Mouse (Mus musculus): Measurements from ENCODE around the gene Vps9d1.
"Not testable (repeated sequence)": the region's sequence is repeated elsewhere in the genome, so short reads cannot be mapped to it uniquely, and the experiment has no call there.

Vps9d1 gene

GRCm38 (mm10) chr8:123257114-123257513, 3.0 kb upstream of the Vps9d1 start:
- in situ Hi-C loops (cut with MboI; ENCODE audit: unreplicated experiment in 2 of 2), result no loop called here

DNA sequence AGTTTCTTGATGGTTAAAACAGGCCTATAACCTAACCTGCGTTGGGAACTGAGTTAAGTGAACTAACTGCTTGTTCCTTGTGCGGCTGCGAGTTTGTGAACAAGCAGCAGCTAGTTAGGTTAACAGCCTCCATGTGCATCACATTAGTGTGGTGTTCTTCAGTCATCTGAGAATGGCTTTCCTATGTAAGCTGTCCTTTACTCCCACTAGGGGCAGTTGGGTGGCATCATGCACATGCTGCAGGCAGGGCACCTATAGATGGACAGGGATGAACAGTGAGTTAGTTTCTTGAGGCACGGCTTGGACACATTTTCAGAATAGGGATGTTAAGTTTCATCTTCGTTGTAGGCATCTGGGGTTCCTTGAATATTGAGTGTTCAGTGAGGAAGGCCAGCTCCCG, 1.0 kb upstream of the Vps9d1 start:
- in situ Hi-C loops (cut with MboI; ENCODE audit: unreplicated experiment in 2 of 2), result no loop called here

DNA sequence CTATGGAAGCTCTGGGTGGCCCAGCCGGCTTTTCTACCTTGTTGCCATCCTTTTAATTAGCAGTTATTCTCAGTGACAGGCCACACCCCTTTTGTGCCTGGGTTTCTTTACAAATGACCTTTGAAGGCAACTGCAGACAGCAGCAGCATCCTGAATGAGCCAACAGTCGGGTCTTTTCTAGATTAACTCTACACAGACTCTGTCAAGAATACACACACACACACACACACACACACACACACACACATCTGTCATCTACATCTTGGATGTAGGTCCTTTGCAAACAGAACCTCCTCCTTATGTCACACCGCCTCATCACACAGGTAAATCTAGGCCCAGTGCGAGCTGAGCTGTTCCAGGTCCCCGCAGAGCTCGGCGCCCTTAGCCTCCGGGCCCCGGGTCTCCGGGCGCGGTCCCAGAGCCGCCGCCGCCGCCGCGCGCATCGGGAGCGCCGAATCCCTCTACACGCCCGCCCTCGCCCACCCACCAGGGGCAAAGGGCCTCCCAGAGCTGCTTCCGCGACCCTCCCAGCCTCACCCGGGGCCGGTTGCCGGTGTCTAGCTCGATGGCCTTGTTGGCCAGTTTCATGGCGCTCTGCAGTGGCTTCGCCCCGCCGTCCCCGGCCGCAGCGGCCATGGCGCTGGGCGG, 573 bp downstream of the Vps9d1 start:
- in situ Hi-C loops (cut with MboI; ENCODE audit: unreplicated experiment in 2 of 2), result no loop called here

GRCm38 (mm10) chr8:123252925-123253324, 1.2 kb downstream of the Vps9d1 start:
- in situ Hi-C loops (cut with MboI; ENCODE audit: unreplicated experiment in 2 of 2), result no loop called here

- in situ Hi-C loops (cut with MboI; ENCODE audit: unreplicated experiment in 2 of 2), result no loop called here
These were observed 3.2 kb downstream of the Vps9d1 start for GRCm38 (mm10) chr8:123250940-123251339.

DNA sequence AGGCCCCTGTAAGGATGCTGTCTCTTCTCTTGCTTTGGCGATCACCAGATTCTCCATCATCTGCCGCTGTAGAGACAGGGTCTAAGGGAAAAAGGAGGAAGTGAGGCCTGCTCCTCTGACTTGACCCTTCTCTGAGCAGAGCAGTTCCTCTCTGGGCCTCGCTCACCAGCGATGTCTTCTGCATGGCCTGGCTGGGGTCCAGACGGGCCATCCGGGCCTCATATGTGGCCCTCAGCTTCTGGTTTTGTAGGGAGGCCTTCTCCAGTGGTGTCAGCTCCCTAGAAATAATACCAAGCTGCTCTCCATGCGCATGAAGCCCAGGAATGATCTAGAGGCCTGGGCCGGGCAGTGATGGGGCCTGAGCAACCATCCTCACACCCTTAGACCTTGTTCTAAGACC, 5.6 kb downstream of the Vps9d1 start:
- in situ Hi-C loops (cut with MboI; ENCODE audit: unreplicated experiment in 2 of 2), result no loop called here

GRCm38 (mm10) chr8:123247748-123248147, 6.4 kb downstream of the Vps9d1 start:
- in situ Hi-C loops (cut with MboI; ENCODE audit: unreplicated experiment in 2 of 2), result no loop called here

DNA sequence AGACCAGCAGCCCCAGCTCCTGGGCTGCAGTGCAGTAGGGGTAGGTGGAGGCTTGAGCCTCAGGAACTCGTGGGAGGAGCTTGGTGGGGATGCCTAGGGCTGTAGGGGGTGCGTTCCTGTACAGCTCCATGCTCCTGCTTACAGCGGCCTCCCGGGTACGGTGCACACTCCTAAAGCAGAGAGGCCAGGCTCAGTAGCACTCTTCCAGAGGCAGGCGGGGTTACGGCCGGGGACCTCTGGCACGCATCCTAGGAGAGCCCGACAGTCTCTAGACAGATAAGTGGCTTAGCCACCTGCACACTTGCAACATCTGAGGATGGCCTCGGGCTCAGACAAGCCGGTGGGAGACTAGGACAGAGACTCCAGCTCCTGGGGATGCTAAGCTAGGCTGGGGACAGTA, 8.6 kb downstream of the Vps9d1 start:
- in situ Hi-C loops (cut with MboI; ENCODE audit: unreplicated experiment in 2 of 2), result no loop called here

DNA sequence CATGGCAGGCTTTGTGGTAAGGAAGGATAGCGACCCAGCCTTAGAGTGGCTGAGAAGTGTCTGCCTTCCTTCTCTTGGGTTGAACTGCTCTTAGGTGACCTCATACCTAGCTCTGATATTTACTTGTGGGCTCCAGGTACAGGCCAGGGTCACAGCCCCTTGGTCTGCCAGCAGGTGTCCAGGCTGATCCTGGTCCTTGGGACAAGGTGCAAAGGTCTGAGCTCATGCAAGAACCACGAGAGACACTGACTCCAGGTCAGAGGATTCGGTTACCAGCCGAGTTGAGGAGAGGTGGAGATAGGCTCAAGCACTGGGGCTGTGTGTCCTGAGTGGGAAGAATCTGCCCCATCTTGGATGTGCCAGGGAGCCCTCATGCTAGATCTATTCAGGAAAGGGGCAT, 9.8 kb downstream of the Vps9d1 start:
- in situ Hi-C loops (cut with MboI; ENCODE audit: unreplicated experiment in 2 of 2), result no loop called here

GRCm38 (mm10) chr8:123243053-123243452, 11.1 kb downstream of the Vps9d1 start:
- in situ Hi-C loops (cut with MboI; ENCODE audit: unreplicated experiment in 2 of 2), result no loop called here

GRCm38 (mm10) chr8:123242107-123242923, 11.8 kb downstream of the Vps9d1 start:
- in situ Hi-C loops (cut with MboI; ENCODE audit: unreplicated experiment in 2 of 2), result no loop called here

GRCm38 (mm10) chr8:123239398-123239797, 14.8 kb downstream of the Vps9d1 start:
- in situ Hi-C loops (cut with MboI; ENCODE audit: unreplicated experiment in 2 of 2), result no loop called here

GRCm38 (mm10) chr8:123235520-123236497, 18.3 kb downstream of the Vps9d1 start, which contains the start of gene Spata2l:
TSS of gene Spata2l (minus strand) at chr8:123236233.
- in situ Hi-C loops (cut with MboI; ENCODE audit: unreplicated experiment in 2 of 2), result no loop called here

GRCm38 (mm10) chr8:123234918-123235519, 19.1 kb downstream of the Vps9d1 start:
- in situ Hi-C loops (cut with MboI; ENCODE audit: unreplicated experiment in 2 of 2), result no loop called here

GRCm38 (mm10) chr8:123233760-123234159, 20.4 kb downstream of the Vps9d1 start:
- in situ Hi-C loops (cut with MboI; ENCODE audit: unreplicated experiment in 2 of 2), result no loop called here

- in situ Hi-C loops (cut with MboI; ENCODE audit: unreplicated experiment in 2 of 2), result no loop called here
These were observed 20.8 kb downstream of the Vps9d1 start for GRCm38 (mm10) chr8:123233300-123233699.

DNA sequence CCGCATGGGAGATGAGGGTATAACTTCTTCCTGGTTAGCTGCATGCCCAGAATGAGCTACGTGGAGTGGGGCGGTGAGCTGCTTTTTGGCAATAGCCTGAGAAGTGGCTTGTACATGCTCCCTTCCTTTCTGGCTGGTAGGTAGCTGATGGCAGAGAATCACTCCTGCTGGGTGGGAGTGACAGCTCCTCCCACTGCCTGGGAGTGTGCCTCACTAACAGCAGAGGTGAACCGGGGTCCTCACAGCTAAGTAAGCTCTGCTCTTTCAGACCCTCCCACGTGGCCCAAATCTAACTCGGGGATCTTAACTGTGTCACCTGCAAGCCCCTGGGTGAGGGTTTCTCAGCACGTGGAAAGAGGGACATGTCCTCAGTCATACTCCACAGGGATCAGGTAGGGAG, 21.6 kb downstream of the Vps9d1 start:
- in situ Hi-C loops (cut with MboI; ENCODE audit: unreplicated experiment in 2 of 2), result no loop called here

- in situ Hi-C loops (cut with MboI; ENCODE audit: unreplicated experiment in 2 of 2), result no loop called here
These were observed 22.4 kb downstream of the Vps9d1 start for GRCm38 (mm10) chr8:123231742-123232141.

DNA sequence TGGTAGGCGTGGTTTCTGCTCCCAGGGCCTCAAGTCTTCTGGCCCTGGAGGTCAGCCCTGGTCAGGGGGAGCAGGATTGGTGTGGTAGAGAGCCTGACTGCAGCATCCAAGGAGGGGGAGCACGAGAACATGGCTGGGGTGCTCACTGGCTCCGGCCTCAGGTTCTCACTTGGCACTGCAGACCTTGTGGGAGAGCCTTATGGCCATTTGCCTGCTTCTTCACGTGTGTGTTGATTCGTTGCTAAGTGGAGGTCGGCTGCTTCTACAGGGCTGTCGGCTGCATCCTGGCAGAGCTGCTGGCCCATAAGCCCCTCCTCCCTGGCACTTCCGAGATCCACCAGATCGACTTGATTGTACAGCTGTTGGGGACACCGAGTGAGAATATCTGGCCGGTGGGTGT, 23.8 kb downstream of the Vps9d1 start:
- in situ Hi-C loops (cut with MboI; ENCODE audit: unreplicated experiment in 2 of 2), result not testable (repeated sequence)

- in situ Hi-C loops (cut with MboI; ENCODE audit: unreplicated experiment in 2 of 2), result loop anchor here in 1 of 2 experiments (10.0 kb wide), 1 partner anchor 854 kb away; the partner anchor contains the start of gene Zc3h18
These were observed 25.7 kb downstream of the Vps9d1 start for GRCm38 (mm10) chr8:123228416-123228815.
